Mouse (Mus musculus) liver, embryonic 11.5 days (tissue): ENCODE data around the gene Anxa5. TPM values are rescaled to one million over a fixed set of nuclear protein-coding genes. Genes with fewer than 3 reads are reported as not detected.

Experiments used
- ATAC-seq: fragments of 200-750 bp; cut with Nextera tagmentation; replicated peaks from 2 replicates; pipeline ENCODE4 v1.8.0; 2017; ENCODE audit warnings: moderate number of reproducible peaks, mild to moderate bottlenecking, moderate TSS enrichment, moderate library complexity; ENCODE audit not compliant: low FRiP score
- DNase-seq: peaks from one replicate; pipeline ENCODE4 v3.0.0-alpha.2; 2017; ENCODE audit warnings: low spot score
- H3K27ac ChIP-seq: fragments of 300-500 bp; sonication (generic); 2 replicates; pipeline ENCODE4 v1.5.1; 2014; ENCODE audit warnings: mild to moderate bottlenecking, low read depth, low read length, control low read depth
- H3K27me3 ChIP-seq: fragments of 300-500 bp; sonication (generic); replicated peaks from 2 replicates; pipeline ENCODE4 v1.6.1; 2014; ENCODE audit warnings: low read length, mixed read lengths; ENCODE audit not compliant: control insufficient read depth, insufficient read depth
- H3K36me3 ChIP-seq: fragments of 300-500 bp; sonication (generic); 2 replicates; pipeline ENCODE4 v1.6.1; 2014; ENCODE audit warnings: mild to moderate bottlenecking, low read length, moderate library complexity, mixed read lengths; ENCODE audit not compliant: control insufficient read depth, insufficient read depth
- H3K4me1 ChIP-seq: fragments of 300-500 bp; sonication (generic); replicated peaks from 2 replicates; pipeline ENCODE4 v1.6.1; 2014; ENCODE audit warnings: low read length, mixed read lengths; ENCODE audit not compliant: control insufficient read depth, insufficient read depth
- H3K4me2 ChIP-seq: fragments of 300-500 bp; sonication (generic); 2 replicates; pipeline ENCODE4 v1.6.1; 2014; ENCODE audit warnings: mild to moderate bottlenecking, control low read depth, moderate library complexity
- H3K4me3 ChIP-seq: fragments of 300-500 bp; sonication (generic); 2 replicates; pipeline ENCODE4 v1.5.1; 2014; ENCODE audit warnings: low read depth, low read length, control low read depth
- H3K9ac ChIP-seq: fragments of 300-500 bp; sonication (generic); 2 replicates; pipeline ENCODE4 v1.6.1; 2014; ENCODE audit warnings: low read depth, low read length, control low read depth
- H3K9me3 ChIP-seq: fragments of 300-500 bp; sonication (generic); 2 replicates; pipeline ENCODE4 v1.6.1; 2016; ENCODE audit warnings: low read length, inconsistent platforms, mixed read lengths; ENCODE audit not compliant: control insufficient read depth
- WGBS: fragments of 180-500 bp; shearing (Covaris S2); extraction: QIAGEN DNeasy Blood & Tissue Kit; methylation state at CpG from one replicate; pipeline ENCODE4 v1.1.7; 2014; 5-methylcytosine and 5-hydroxymethylcytosine counted together
- microRNA-seq: library from miRNA; unstranded; fragments of <30 nt; microRNA quantifications from one replicate; pipeline ENCODE4, GENCODE M21; 2017; ENCODE audit warnings: borderline number of aligned reads
- polyA plus RNA-seq: library from polyadenylated mRNA; unstranded; fragments of >200 nt; fragmentation: Nextera tagmentation; extraction: Ambion mirVana; gene quantifications from 2 replicates; pipeline ENCODE4 v1.2.1, GENCODE M21; 2014

The Anxa5 gene
- polyA plus RNA-seq, 1 experiment from 2014 or later, result 108 TPM

- no peak for DNase-seq
- WGBS, result 88% methylated on average over 5 of the region's 5 CpGs
- no peak for ATAC-seq
- H3K27ac ChIP-seq, result no peak overlapping the region
- H3K9me3 ChIP-seq, result no peaks in the 10 kb centered on the region
- no peaks in the 10 kb centered on the region for H3K27me3 ChIP-seq
- no peaks in the 10 kb centered on the region for H3K4me1 ChIP-seq
- no peak overlapping the region for H3K9ac ChIP-seq
- H3K36me3 ChIP-seq, result no peaks in the 10 kb centered on the region
- no peak overlapping the region for H3K4me3 ChIP-seq
- no peak overlapping the region for H3K4me2 ChIP-seq
These were observed 68.7 kb downstream of the Anxa5 start for GRCm38 (mm10) chr3:36406967-36407366.

GRCm38 (mm10) chr3:36406340-36406739 lies 69.4 kb downstream of the Anxa5 start:
- 82% methylated on average over 2 of the region's 2 CpGs for WGBS
- Histone ChIP-seq H3K4me3 (no peak overlapping the region), H3K27ac (no peak overlapping the region), H3K27me3 (no peaks in the 10 kb centered on the region), H3K9ac (no peak overlapping the region), H3K4me1 (no peaks in the 10 kb centered on the region), H3K36me3 (no peaks in the 10 kb centered on the region), H3K4me2 (no peak overlapping the region), H3K9me3 (no peaks in the 10 kb centered on the region)
- no peak for DNase-seq
- ATAC-seq, result no peak

- no peaks in the 10 kb centered on the region for H3K4me1 ChIP-seq
These were observed 73.8 kb downstream of the Anxa5 start for GRCm38 (mm10) chr3:36401900-36402299.

GRCm38 (mm10) chr3:36400657-36401056 lies 75.0 kb downstream of the Anxa5 start:
- Histone ChIP-seq H3K4me2 (no peak overlapping the region), H3K4me1 (no peaks in the 10 kb centered on the region), H3K27ac (no peak overlapping the region), H3K4me3 (no peak overlapping the region), H3K9me3 (no peaks in the 10 kb centered on the region), H3K9ac (no peak overlapping the region), H3K36me3 (no peaks in the 10 kb centered on the region), H3K27me3 (no peaks in the 10 kb centered on the region)
- ATAC-seq, result no peak
- 82% methylated on average over 10 of the region's 10 CpGs for WGBS
- no peak for DNase-seq

More at GRCm38 (mm10) chr3:36401900-36402299, 73.8 kb downstream of the Anxa5 start:
- Histone ChIP-seq H3K4me2 (no peak overlapping the region), H3K9ac (no peak overlapping the region), H3K36me3 (no peaks in the 10 kb centered on the region), H3K27ac (no peak overlapping the region), H3K4me3 (no peak overlapping the region), H3K27me3 (no peaks in the 10 kb centered on the region), H3K9me3 (no peaks in the 10 kb centered on the region)
- DNase-seq, result no peak
- 67% methylated on average over 2 of the region's 2 CpGs for WGBS
- ATAC-seq, result no peak

Small RNA genes within 50 kb of the gene (microRNA-seq; reads per million reads assigned to microRNA genes)
- gene Mir7009, result not detected

Other genes with a start within 250 kb of the Anxa5 start
- gene 1810062G17Rik, start within 50 bp of the Anxa5 start, polyA plus RNA-seq, result 0.48 and 0.75 TPM in 2 replicates
- gene Gm11549, start 45.9 kb upstream of the Anxa5 start, polyA plus RNA-seq, result not detected in 2 replicates
- 76.0 and 82.7 TPM in 2 replicates for gene Exosc9, start 76.7 kb upstream of the Anxa5 start, polyA plus RNA-seq
- gene Ccna2, start 96.3 kb upstream of the Anxa5 start, polyA plus RNA-seq, result 299 and 337 TPM in 2 replicates
- gene Bbs7, start 137.6 kb upstream of the Anxa5 start, polyA plus RNA-seq, result 9.9 and 11.7 TPM in 2 replicates
- gene Trpc3, start 214.3 kb upstream of the Anxa5 start, polyA plus RNA-seq, result 1.1 and 1.4 TPM in 2 replicates